ENCODE assay signal across 14 mouse cellular contexts in the genomic region with DNA sequence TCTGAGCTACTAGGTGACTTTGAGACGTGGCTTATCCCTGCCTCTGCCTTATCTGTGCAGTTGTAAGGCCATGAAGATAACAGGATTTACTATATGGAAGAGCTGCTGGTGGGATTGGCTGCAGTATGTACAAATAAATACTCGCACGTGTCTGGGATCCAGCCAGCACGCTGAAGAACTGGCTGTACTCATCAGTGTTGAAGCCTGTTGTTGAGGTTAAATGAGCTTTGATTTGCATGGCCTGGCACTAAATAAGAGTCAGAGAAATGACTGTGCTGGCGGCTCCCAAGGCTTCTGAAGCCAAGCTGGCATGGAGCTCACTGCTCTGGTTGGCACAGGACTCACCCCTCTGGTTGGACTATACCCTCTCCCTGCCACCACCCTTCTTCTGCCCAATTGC. TPM values are rescaled to one million over a fixed set of nuclear protein-coding genes. Genes with fewer than 3 reads are reported as not detected.
DNase-seq lines count a peak whose midpoint lies in the region; ATAC-seq and TF ChIP-seq lines count a peak whose summit lies in the region.
"Had no signal": no experiment of that assay in that cellular context is flagged by ENCODE, and none has a peak within 500 bp of the region (broad histone marks: within the 10 kb centered on the region; RNA-seq: fewer than 3 reads in every experiment).

No protein-coding gene starts in this region.

- H3K4me3 ChIP-seq in lung, adult 2 months (replicated peaks; ENCODE audit: extremely low read depth, low read depth, low read length) = no peak overlapping the region
- no peak overlapping the region for H3K4me3 ChIP-seq in stomach, embryonic 16.5 days (replicated peaks; ENCODE audit: low read length)
- H3K4me3 ChIP-seq: embryonic facial prominence, embryonic 12.5 days had no signal

- no peak overlapping the region for H3K9ac ChIP-seq in stomach, embryonic 16.5 days (ENCODE audit: low read length)
- H3K9ac ChIP-seq: embryonic facial prominence, embryonic 12.5 days had no signal

- no peak overlapping the region for H3K4me2 ChIP-seq in stomach, embryonic 16.5 days (ENCODE audit: low read depth, low read length)
- H3K4me2 ChIP-seq: embryonic facial prominence, embryonic 12.5 days had no signal

- H3K36me3 ChIP-seq in stomach, embryonic 16.5 days (ENCODE audit: control insufficient read depth, insufficient read depth, low read length) = no peaks in the 10 kb centered on the region
- H3K36me3 ChIP-seq: embryonic facial prominence, embryonic 12.5 days had no signal

- H3K27me3 ChIP-seq in stomach, embryonic 16.5 days (ENCODE audit: control insufficient read depth, insufficient read depth, low read length) = no peaks in the 10 kb centered on the region
- H3K27me3 ChIP-seq: embryonic facial prominence, embryonic 12.5 days had no signal

- no peak for TF ChIP-seq CTCF in lung, adult 2 months (IDR thresholded peaks at IDR 0.05; ENCODE audit: insufficient read depth, low read length)

- TF ChIP-seq POLR2A in lung, adult 2 months (IDR thresholded peaks at IDR 0.05; ENCODE audit: borderline replicate concordance, extremely low read depth, low read depth, low read length) = no peak

- ATAC-seq in stomach, embryonic 16.5 days (ENCODE audit: insufficient read depth, low FRiP score) = peak; percentile 70; the same call in 1 of the 2 replicates

- no peaks in the 10 kb centered on the region for H3K9me3 ChIP-seq in stomach, embryonic 16.5 days (replicated peaks; ENCODE audit: control insufficient read depth, low read length)
- H3K9me3 ChIP-seq: embryonic facial prominence, embryonic 12.5 days had no signal

- whole genome bisulfite sequencing in lung, adult 2 months = 39% methylated on average over 5 of the region's 5 CpGs
- 39% methylated on average over 5 of the region's 5 CpGs for WGBS in stomach, embryonic 16.5 days

- DNase-seq in heart, adult 18-20 months = peak; percentile 24 to 59
- DNase-seq in heart, postnatal 4 days = no peak
- peak; percentile 12 for DNase-seq in lung, postnatal 14 days
- no peak for DNase-seq in lung, adult 2 months
- DNase-seq in brain, adult 2 months (ENCODE audit: low read depth, low spot score) = peak; percentile 5
- no peak for DNase-seq in retina, postnatal 1 day
- DNase-seq in right cerebral cortex, adult 2 months (ENCODE audit: low spot score in 2 of 2) = no peak
- DNase-seq: liver; midbrain, embryonic 14.5 days; thymus, postnatal 25 days had no signal

- H3K27ac ChIP-seq in stomach, embryonic 16.5 days (ENCODE audit: low read length) = no peak overlapping the region; the same call in 1 of the 2 replicates
- H3K27ac ChIP-seq: embryonic facial prominence, embryonic 12.5 days had no signal

- no peaks in the 10 kb centered on the region for H3K4me1 ChIP-seq in lung, adult 2 months (ENCODE audit: control insufficient read depth, insufficient read depth, low read length)
- no peaks in the 10 kb centered on the region for H3K4me1 ChIP-seq in stomach, embryonic 16.5 days (ENCODE audit: control insufficient read depth, insufficient read depth, low read length)
- H3K4me1 ChIP-seq: embryonic facial prominence, embryonic 12.5 days had no signal

RNA-seq across cellular contexts. Expression of gene Cyp2g1, which starts 25.5 kb away (rescaled TPM):
- total RNA-seq in heart, adult 18-20 months (2021) = not detected
- not detected for total RNA-seq in heart, postnatal 4 days (2021)
- not detected in 2 replicates for polyA plus RNA-seq in lung, adult 2 months (2012; rRNA removed)
- not detected in 2 replicates for polyA plus RNA-seq in stomach, embryonic 16.5 days (2015; fragmentation: Nextera tagmentation; extraction: Ambion mirVana)
- polyA plus RNA-seq: embryonic facial prominence, embryonic 12.5 days; gonadal fat pad, adult 2 months; large intestine, adult 2 months had no signal

RNA-seq across cellular contexts. Expression of gene Cyp2b19, which starts 26.2 kb away (rescaled TPM):
- not detected for total RNA-seq in heart, adult 18-20 months (2021)
- total RNA-seq in heart, postnatal 4 days (2021) = not detected
- 0.24 TPM in 1 of 2 replicates, not detected in the other for polyA plus RNA-seq in lung, adult 2 months (2012; rRNA removed)
- polyA plus RNA-seq in stomach, embryonic 16.5 days (2015; fragmentation: Nextera tagmentation; extraction: Ambion mirVana) = 0.06 TPM in 1 of 2 replicates, not detected in the other
- polyA plus RNA-seq: gonadal fat pad, adult 2 months; large intestine, adult 2 months had no signal

RNA-seq across cellular contexts. Expression of gene Cyp2a5, which starts 51.9 kb away (rescaled TPM):
- 10 to 100 TPM in 1 of 2 experiments, not detected in 1; 16.0 TPM for total RNA-seq in heart, adult 18-20 months (2021)
- total RNA-seq in heart, postnatal 4 days (2021) = not detected
- 28.3 and 52.7 TPM in 2 replicates for polyA plus RNA-seq in lung, adult 2 months (2012; rRNA removed)
- 1.3 and 2.0 TPM in 2 replicates for polyA plus RNA-seq in stomach, embryonic 16.5 days (2015; fragmentation: Nextera tagmentation; extraction: Ambion mirVana)
- polyA plus RNA-seq: embryonic facial prominence, embryonic 12.5 days; large intestine, adult 2 months had no signal

Comparison
In these comparisons a context has a peak if more than half of its experiments do, and no peak if none do; other contexts are left out.
1. DNase-seq: peak in heart, adult 18-20 months (2 of 2), lung, postnatal 14 days (single experiment) and brain, adult 2 months (single experiment); none in heart, postnatal 4 days (single experiment), lung, adult 2 months (single experiment), retina, postnatal 1 day (single experiment) and right cerebral cortex, adult 2 months (0 of 2).